Mouse (Mus musculus) embryonic facial prominence, embryonic 10.5 days (tissue): ENCODE measurements at regions not wholly inside any gene's neighbourhood (a gene's known extent, or its start where the extent isn't known, plus 50 kb on each side); places are given as distances from the start of the nearest gene placed in this dataset.

Experiments
- DNase-seq: peaks from one replicate; pipeline ENCODE4 v3.0.0-alpha.2; 2017; ENCODE audit warnings: low spot score
- H3K27ac ChIP-seq: fragments of 300-500 bp; sonication (generic); replicated peaks from 2 replicates; pipeline ENCODE4 v1.5.1; 2016; ENCODE audit warnings: mild to moderate bottlenecking
- H3K27me3 ChIP-seq: fragments of 300-500 bp; sonication (generic); replicated peaks from 2 replicates; pipeline ENCODE4 v1.6.1; 2016; ENCODE audit warnings: low read depth, mild to moderate bottlenecking; ENCODE audit not compliant: poor library complexity, severe bottlenecking
- H3K36me3 ChIP-seq: fragments of 300-500 bp; sonication (generic); replicated peaks from 2 replicates; pipeline ENCODE4 v1.6.1; 2016; ENCODE audit warnings: mild to moderate bottlenecking, moderate library complexity
- H3K4me1 ChIP-seq: fragments of 300-500 bp; sonication (generic); 2 replicates; pipeline ENCODE4 v1.6.1; 2016
- H3K4me3 ChIP-seq: fragments of 300-500 bp; sonication (generic); 2 replicates; pipeline ENCODE4 v1.5.1; 2016; ENCODE audit warnings: mild to moderate bottlenecking, moderate library complexity
- H3K9me3 ChIP-seq: fragments of 300-500 bp; sonication (generic); 2 replicates; pipeline ENCODE4 v1.6.1; 2016; ENCODE audit warnings: mild to moderate bottlenecking
- WGBS: fragments of 180-500 bp; shearing (Covaris S2); methylation state at CpG from one replicate; pipeline ENCODE4 v1.1.7; 2016; 5-methylcytosine and 5-hydroxymethylcytosine counted together

DNA sequence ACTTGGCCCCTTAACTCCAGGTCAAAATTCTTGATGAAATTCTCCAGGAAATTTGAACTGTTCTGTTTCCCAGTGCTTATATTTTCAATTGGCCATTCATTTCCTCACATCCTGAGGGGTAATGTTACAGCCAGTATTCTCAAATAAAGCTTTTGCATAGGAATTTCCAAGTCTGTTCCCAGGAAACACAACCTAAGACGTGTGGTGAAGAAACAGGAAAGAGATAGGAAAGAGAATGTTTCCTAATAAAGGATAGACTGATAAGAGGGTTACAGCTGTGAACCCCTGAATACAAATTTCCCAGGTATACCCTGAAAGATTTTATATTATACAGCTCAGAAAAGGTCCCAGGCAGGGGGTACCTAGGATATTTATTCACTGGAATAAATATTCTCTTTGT is 108.0 kb upstream of the Slc22a22 start:
- DNase-seq, result no peak
- H3K27ac ChIP-seq, result no peak overlapping the region
- H3K27me3 ChIP-seq, result no peaks in the 10 kb centered on the region
- no peaks in the 10 kb centered on the region for H3K9me3 ChIP-seq
- peaks cover 32% of the 10 kb centered on the region for H3K4me1 ChIP-seq
- no peaks in the 10 kb centered on the region for H3K36me3 ChIP-seq
- no peak overlapping the region for H3K4me3 ChIP-seq
- WGBS, result 47% methylated on average over 1 of the region's 1 CpGs

GRCm38 (mm10) chr15:57584498-57584897 is 107.1 kb upstream of the Slc22a22 start:
- H3K27ac ChIP-seq, result no peak overlapping the region
- 93% methylated on average over 11 of the region's 11 CpGs for WGBS
- H3K4me3 ChIP-seq, result no peak overlapping the region
- H3K9me3 ChIP-seq, result no peaks in the 10 kb centered on the region
- DNase-seq, result no peak
- no peaks in the 10 kb centered on the region for H3K27me3 ChIP-seq
- H3K36me3 ChIP-seq, result no peaks in the 10 kb centered on the region
- peaks cover 23% of the 10 kb centered on the region for H3K4me1 ChIP-seq

GRCm38 (mm10) chr15:57581266-57581665 is 103.8 kb upstream of the Slc22a22 start:
- DNase-seq, result no peak
- no peak overlapping the region for H3K27ac ChIP-seq
- H3K4me3 ChIP-seq, result no peak overlapping the region
- no peaks in the 10 kb centered on the region for H3K9me3 ChIP-seq
- H3K36me3 ChIP-seq, result no peaks in the 10 kb centered on the region
- H3K4me1 ChIP-seq, result peaks cover 10% of the 10 kb centered on the region; the same call in 1 of the 2 replicates
- no peaks in the 10 kb centered on the region for H3K27me3 ChIP-seq

DNA sequence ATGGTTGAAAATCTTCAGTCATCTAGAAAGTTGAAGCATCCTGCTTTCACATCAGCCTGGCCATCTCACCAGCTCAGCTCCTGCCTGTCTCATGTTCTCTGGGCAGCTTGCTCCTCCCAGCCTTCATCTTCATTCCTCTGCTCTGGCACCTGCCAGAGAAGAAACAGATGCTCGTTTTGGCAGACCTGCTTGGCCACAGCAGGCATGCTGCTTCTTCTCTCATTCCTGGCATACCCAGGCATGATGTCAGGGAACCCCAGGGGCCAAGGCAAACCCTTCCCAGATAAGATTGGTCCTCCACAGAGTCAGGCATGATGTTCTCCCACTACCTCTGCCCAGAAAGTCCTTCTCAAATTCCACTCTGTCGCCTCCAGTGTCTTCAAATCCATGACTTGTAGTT is 101.4 kb upstream of the Slc22a22 start:
- Histone ChIP-seq H3K27ac (no peak overlapping the region), H3K9me3 (no peaks in the 10 kb centered on the region), H3K27me3 (no peaks in the 10 kb centered on the region), H3K4me1 (no peaks in the 10 kb centered on the region), H3K36me3 (no peaks in the 10 kb centered on the region), H3K4me3 (no peak overlapping the region)
- no peak for DNase-seq
- 65% methylated on average over 2 of the region's 2 CpGs for WGBS

- Histone ChIP-seq H3K9me3 (no peaks in the 10 kb centered on the region), H3K27ac (no peak overlapping the region), H3K27me3 (no peaks in the 10 kb centered on the region), H3K36me3 (no peaks in the 10 kb centered on the region), H3K4me3 (no peak overlapping the region), H3K4me1 (0 out of 2 replicates have a peak, but pooled peaks cover 5% of the 10 kb centered on the region)
- no peak for DNase-seq
- WGBS, result 41% methylated on average over 2 of the region's 2 CpGs
These were observed 96.7 kb upstream of the Slc22a22 start for GRCm38 (mm10) chr15:57574080-57574618.

GRCm38 (mm10) chr15:57572460-57572859 is 95.0 kb upstream of the Slc22a22 start:
- 0 out of 2 replicates have a peak, but pooled peaks cover 5% of the 10 kb centered on the region for H3K4me1 ChIP-seq
- H3K27ac ChIP-seq, result no peak overlapping the region
- DNase-seq, result no peak
- H3K9me3 ChIP-seq, result no peaks in the 10 kb centered on the region
- H3K27me3 ChIP-seq, result no peaks in the 10 kb centered on the region
- no peak overlapping the region for H3K4me3 ChIP-seq
- WGBS, result 67% methylated on average over 3 of the region's 3 CpGs
- H3K36me3 ChIP-seq, result no peaks in the 10 kb centered on the region

DNA sequence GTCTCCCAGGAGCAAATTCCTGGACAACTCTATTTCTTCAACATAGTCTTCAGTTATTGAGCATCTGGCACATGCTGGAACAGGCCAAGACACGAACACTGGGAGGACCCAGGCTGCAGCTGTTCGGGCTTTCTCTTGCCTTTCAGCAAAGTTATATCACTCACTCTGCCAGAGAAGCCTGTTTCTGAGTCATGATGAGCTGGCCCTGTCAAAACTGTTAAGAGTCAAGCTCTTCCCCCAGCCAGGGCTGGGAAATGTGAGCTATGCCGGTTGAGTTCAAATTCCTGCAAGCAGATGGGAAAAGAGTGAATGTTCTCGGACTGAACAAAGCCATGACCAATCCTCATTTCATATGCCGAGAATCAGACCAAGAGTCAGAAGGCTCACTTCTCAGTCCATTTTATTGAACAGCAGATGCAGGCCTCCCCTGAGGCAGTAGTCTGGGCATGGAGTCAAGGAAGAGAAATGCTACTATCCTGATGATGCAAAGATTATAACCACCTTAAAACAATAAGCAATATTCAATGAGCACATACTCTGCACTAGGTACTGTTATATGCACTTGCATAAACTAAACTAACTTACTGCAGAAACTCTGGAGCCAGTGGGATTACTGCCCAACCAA is 90.7 kb upstream of the Slc22a22 start:
- Histone ChIP-seq H3K4me3 (no peak overlapping the region), H3K27me3 (no peaks in the 10 kb centered on the region), H3K36me3 (no peaks in the 10 kb centered on the region), H3K4me1 (0 out of 2 replicates have a peak, but pooled peaks cover 5% of the 10 kb centered on the region), H3K9me3 (no peaks in the 10 kb centered on the region), H3K27ac (no peak overlapping the region)
- WGBS, result 79% methylated on average over 5 of the region's 5 CpGs
- peak; percentile 24 for DNase-seq

DNA sequence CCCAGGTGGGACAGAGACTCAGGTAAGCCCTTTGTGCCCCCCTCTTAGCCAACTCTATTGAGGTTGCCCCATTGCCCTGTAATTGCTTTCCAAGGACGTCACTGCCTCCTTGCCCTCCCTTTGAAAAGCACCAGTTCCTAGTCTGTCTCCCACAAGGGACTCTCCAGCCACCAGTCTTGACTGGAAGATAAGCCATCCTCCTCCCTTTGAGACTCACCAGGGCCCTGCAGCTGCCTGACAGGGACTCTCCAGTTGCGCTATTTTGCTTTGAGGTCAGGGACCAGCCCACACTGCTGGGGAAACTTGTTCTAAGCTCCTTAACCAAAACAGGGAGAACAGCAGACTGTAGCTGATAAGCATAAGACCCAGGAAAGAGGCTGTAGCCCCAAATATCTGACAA is 69.7 kb upstream of the Slc22a22 start:
- H3K9me3 ChIP-seq, result no peaks in the 10 kb centered on the region
- no peak overlapping the region for H3K4me3 ChIP-seq
- whole genome bisulfite sequencing, result 41% methylated on average over 2 of the region's 2 CpGs
- H3K36me3 ChIP-seq, result no peaks in the 10 kb centered on the region
- H3K27ac ChIP-seq, result no peak overlapping the region
- no peaks in the 10 kb centered on the region for H3K4me1 ChIP-seq
- no peak for DNase-seq
- no peaks in the 10 kb centered on the region for H3K27me3 ChIP-seq

DNA sequence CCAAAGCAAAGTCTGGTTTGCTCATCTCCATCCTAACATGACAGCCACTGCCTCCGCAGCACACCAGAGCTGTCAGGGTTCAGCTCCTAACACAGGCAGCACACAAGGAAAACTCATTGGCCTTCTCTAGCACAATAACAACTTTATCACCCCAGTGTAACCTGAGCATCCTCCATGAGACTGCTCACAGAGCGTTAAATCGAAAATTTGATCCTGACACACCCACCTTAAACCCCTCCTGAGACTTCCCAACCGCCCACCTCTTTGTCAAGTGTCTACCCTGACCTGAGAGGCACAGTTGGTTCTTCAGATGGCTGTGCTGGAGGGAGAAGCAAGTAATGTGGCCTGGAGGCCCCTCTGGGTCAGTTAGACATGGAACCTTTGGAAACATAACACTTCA is 67.7 kb upstream of the Slc22a22 start:
- no peak overlapping the region for H3K4me3 ChIP-seq
- H3K27ac ChIP-seq, result no peak overlapping the region
- H3K27me3 ChIP-seq, result no peaks in the 10 kb centered on the region
- no peaks in the 10 kb centered on the region for H3K36me3 ChIP-seq
- no peaks in the 10 kb centered on the region for H3K4me1 ChIP-seq
- no peaks in the 10 kb centered on the region for H3K9me3 ChIP-seq
- DNase-seq, result no peak
- 65% methylated on average over 4 of the region's 4 CpGs for WGBS

DNA sequence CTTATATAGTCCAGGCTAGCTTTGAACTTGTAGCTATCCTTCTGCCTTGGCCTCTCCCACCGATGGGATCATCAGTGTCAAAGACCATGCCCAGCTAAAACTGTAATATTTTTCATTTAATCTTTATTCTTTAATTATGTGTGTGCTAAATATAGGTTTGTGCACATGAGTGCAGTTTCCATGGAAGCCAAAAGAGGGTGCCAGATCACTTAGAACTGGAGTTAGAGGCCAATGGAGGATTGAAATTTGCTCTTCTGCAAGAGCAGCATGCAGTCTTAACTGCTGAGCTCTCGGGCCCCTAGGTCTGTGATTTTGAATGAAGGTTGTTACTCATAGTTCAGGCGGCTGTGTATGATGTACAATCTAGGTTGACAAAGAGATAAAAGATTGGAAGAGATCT is 66.6 kb upstream of the Slc22a22 start:
- no peaks in the 10 kb centered on the region for H3K27me3 ChIP-seq
- H3K9me3 ChIP-seq, result no peaks in the 10 kb centered on the region
- H3K27ac ChIP-seq, result no peak overlapping the region
- no peak overlapping the region for H3K4me3 ChIP-seq
- H3K4me1 ChIP-seq, result no peaks in the 10 kb centered on the region
- 73% methylated on average over 3 of the region's 3 CpGs for WGBS
- no peak for DNase-seq
- H3K36me3 ChIP-seq, result no peaks in the 10 kb centered on the region

- peak; percentile 31 for DNase-seq
- H3K9me3 ChIP-seq, result no peaks in the 10 kb centered on the region
- WGBS, result 20% methylated on average over 3 of the region's 3 CpGs
- no peak overlapping the region for H3K27ac ChIP-seq
- H3K4me3 ChIP-seq, result no peak overlapping the region
- H3K4me1 ChIP-seq, result no peaks in the 10 kb centered on the region
- no peaks in the 10 kb centered on the region for H3K27me3 ChIP-seq
- H3K36me3 ChIP-seq, result no peaks in the 10 kb centered on the region
These were observed 65.2 kb upstream of the Slc22a22 start for GRCm38 (mm10) chr15:57542630-57543029.

- WGBS, result 82% methylated on average over 2 of the region's 2 CpGs
These were observed 58.1 kb upstream of the Slc22a22 start for GRCm38 (mm10) chr15:57535514-57535913.

More at GRCm38 (mm10) chr15:57535514-57535913, 58.1 kb upstream of the Slc22a22 start:
- no peak overlapping the region for H3K27ac ChIP-seq
- H3K9me3 ChIP-seq, result no peaks in the 10 kb centered on the region
- H3K4me1 ChIP-seq, result peaks cover 8% of the 10 kb centered on the region
- H3K4me3 ChIP-seq, result no peak overlapping the region
- H3K36me3 ChIP-seq, result no peaks in the 10 kb centered on the region
- H3K27me3 ChIP-seq, result no peaks in the 10 kb centered on the region
- no peak for DNase-seq
